Mouse (Mus musculus): ENCODE data around the gene Iqce. TPM values are rescaled to one million over a fixed set of nuclear protein-coding genes. Genes with fewer than 3 reads are reported as not detected.

The Iqce gene
- polyA plus RNA-seq, 1 experiment from 2014 or later: 31.3 TPM

DNA sequence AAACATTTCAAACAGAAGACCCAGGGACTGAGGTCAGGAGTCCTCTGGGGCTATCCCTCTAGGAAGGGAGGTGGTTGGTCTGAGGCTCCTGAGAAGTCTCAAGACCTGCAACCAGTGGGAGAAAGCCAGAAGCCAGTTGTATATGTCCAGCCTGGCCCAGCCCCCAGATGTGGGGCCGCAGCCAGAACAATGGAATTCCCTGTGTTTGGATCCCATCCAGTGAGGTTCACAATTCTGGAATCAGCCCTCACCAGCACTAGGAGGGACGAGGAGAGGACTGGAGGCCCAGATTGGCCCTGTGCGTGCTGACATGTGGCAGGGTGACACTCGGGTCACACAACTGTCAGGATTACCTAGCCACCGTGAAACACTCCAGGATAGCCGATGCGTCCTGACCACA is 49.6 kb downstream of the Iqce start:
- no peak overlapping the region for H3K4me2 ChIP-seq (replicated peaks)
- no peaks in the 10 kb centered on the region for H3K27me3 ChIP-seq
- 78% methylated on average over 7 of the region's 7 CpGs for WGBS
- H3K9me3 ChIP-seq (replicated peaks): no peaks in the 10 kb centered on the region
- peaks cover 11% of the 10 kb centered on the region for H3K4me1 ChIP-seq
- no peaks in the 10 kb centered on the region for H3K36me3 ChIP-seq
- no peak for ATAC-seq (ENCODE audit: low FRiP score)
- no peak overlapping the region for H3K9ac ChIP-seq
- H3K4me3 ChIP-seq: no peak overlapping the region
- no peak overlapping the region for H3K27ac ChIP-seq

DNA sequence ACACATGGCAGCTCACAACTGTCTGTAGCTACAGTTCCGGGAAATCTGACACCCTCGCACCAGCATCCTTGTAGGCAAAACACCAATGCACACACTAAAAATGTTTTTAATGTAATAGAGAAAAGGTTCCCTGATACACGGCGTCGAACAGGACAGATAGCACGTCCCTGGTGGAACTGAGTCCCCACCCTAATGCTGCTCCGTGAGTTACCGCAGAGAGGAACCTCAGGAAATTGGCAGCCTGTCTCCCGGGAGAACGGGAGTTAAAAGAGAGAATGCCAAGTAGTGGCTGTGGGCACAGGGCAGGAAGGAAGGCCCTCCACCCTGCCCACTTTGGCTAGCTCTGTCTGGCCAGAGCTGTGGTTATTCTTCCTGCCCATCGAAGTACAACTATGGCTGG is 50.9 kb downstream of the Iqce start:
- Histone ChIP-seq H3K4me1 (peaks cover 24% of the 10 kb centered on the region), H3K4me2 (replicated peaks) (no peak overlapping the region), H3K4me3 (no peak overlapping the region), H3K27me3 (no peaks in the 10 kb centered on the region), H3K27ac (no peak overlapping the region), H3K9me3 (replicated peaks) (no peaks in the 10 kb centered on the region), H3K36me3 (no peaks in the 10 kb centered on the region), H3K9ac (no peak overlapping the region)
- no peak for ATAC-seq (ENCODE audit: low FRiP score)
- WGBS: 79% methylated on average over 11 of the region's 11 CpGs

DNA sequence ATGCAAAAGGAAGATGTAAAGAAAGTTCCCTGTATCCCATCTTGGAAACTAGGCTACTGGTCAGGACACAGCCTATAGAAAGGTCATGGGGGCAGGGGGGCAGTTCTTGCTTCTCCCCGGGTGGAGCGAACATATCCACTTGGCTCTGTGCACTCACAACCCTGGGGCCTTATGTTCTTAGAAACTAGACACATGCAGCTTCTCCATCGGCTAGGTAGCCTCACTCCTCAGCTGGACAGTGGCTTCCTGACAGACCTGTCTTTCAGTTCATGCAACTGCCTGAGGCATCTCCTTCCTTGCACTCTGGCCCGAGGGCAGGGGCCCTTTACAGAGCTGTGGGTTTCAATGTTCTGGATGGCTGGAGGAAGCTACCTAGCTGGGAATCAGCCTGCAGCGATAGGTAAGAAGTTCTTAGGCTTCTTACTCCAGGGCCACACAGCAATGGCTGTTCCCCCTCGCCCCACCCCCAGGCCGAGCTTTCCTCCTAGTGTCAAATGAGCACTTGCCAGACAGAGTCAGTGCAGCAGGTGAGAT is 52.2 kb downstream of the Iqce start:
- WGBS: 73% methylated on average over 7 of the region's 7 CpGs
- no peak for ATAC-seq (ENCODE audit: low FRiP score)

DNA sequence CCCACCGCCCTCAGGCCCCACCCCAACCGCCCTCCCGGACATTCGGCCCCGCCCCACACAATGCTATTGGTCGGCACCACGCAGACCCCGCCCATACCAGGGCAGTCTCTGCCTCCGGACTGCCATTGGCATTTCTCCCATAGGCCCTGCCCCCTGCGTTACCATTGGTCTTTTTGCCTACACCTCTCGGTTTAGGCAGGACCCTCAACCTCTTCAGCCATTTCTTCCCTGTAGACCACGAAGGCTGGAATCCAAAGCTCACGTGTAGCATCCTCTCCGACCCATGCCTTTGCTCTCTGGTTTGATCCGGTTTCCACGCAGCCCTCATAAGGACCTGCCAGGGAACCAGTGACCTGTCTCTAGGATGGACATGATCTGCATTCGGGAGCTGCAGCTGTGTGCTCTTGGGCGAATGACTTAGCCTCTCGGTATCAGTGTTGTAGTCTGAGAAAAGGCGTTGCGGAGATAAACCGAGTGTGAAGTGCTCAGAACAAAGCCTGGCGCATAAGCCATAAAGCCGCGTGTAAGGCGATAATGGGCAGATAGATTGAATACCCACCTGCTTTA is 53.0 kb downstream of the Iqce start:
- Histone ChIP-seq H3K9me3 (replicated peaks) (no peaks in the 10 kb centered on the region), H3K9ac (peak overlapping the region; percentile 100), H3K27me3 (no peaks in the 10 kb centered on the region), H3K4me3 (peak overlapping the region; percentile 96), H3K36me3 (peaks cover 14% of the 10 kb centered on the region), H3K27ac (peak overlapping the region; percentile 89), H3K4me2 (replicated peaks) (peak overlapping the region; percentile 65), H3K4me1 (peaks cover 42% of the 10 kb centered on the region)
- WGBS: 5% methylated on average over 26 of the region's 26 CpGs
- peak; percentile 95 for ATAC-seq (ENCODE audit: low FRiP score)

More for the DNA sequence above, 52.2 kb downstream of the Iqce start:
- Histone ChIP-seq H3K4me1 (peaks cover 37% of the 10 kb centered on the region), H3K36me3 (peaks cover 7% of the 10 kb centered on the region; the same call in 1 of the 2 replicates), H3K9ac (peak overlapping the region; percentile 57; the same call in 1 of the 2 replicates), H3K27ac (peak overlapping the region; percentile 89), H3K4me2 (replicated peaks) (peak overlapping the region; percentile 65), H3K4me3 (no peak overlapping the region), H3K9me3 (replicated peaks) (no peaks in the 10 kb centered on the region), H3K27me3 (no peaks in the 10 kb centered on the region)

DNA sequence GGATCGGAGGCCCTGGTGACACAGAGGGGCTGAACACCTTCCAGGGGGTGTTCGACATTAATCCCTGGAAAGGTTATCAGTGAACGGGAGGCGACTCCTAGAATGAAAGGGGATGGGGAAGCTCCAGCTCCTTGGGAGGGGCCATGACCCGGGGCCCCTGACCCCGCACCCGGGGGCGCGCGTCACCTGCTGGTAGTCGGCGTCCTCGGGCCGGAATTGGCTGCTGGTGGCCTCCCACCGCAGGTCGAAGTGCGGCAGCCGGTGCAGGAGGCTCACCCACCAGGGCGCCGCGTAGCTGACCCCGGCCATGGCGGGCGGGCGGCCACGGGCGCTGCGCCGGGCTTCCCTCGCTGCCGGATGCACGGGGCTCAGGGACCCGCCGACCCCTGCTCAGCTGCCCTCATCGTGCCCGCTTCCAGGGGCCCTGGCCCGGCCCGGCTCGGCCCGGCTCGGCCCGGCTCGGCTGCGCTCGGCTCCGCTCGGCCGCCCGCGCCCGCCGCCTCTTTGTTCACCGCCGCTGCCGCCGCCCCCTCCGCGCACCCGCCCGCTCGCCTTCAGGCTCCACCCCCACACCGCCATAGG is 53.6 kb downstream of the Iqce start, which contains the start of gene Ttyh3:
Gene Ttyh3 (minus strand): TSS at position 513 of the 582 bp plus-strand sequence.
- peaks cover 42% of the 10 kb centered on the region for H3K4me1 ChIP-seq
- no peaks in the 10 kb centered on the region for H3K27me3 ChIP-seq
- peak; percentile 12; the same call in 1 of the 2 replicates for ATAC-seq (ENCODE audit: low FRiP score)
- peak within 1 kb of the TSS; percentile 100 for H3K9ac ChIP-seq
- 0% methylated on average over 43 of the region's 62 CpGs for WGBS
- H3K4me3 ChIP-seq: peak within 1 kb of the TSS; percentile 96
- peaks cover 18% of the 10 kb centered on the region for H3K36me3 ChIP-seq
- peak within 1 kb of the TSS; percentile 99 for H3K4me2 ChIP-seq (replicated peaks)
- H3K9me3 ChIP-seq (replicated peaks): no peaks in the 10 kb centered on the region
- peak within 1 kb of the TSS; percentile 89 for H3K27ac ChIP-seq

DNA sequence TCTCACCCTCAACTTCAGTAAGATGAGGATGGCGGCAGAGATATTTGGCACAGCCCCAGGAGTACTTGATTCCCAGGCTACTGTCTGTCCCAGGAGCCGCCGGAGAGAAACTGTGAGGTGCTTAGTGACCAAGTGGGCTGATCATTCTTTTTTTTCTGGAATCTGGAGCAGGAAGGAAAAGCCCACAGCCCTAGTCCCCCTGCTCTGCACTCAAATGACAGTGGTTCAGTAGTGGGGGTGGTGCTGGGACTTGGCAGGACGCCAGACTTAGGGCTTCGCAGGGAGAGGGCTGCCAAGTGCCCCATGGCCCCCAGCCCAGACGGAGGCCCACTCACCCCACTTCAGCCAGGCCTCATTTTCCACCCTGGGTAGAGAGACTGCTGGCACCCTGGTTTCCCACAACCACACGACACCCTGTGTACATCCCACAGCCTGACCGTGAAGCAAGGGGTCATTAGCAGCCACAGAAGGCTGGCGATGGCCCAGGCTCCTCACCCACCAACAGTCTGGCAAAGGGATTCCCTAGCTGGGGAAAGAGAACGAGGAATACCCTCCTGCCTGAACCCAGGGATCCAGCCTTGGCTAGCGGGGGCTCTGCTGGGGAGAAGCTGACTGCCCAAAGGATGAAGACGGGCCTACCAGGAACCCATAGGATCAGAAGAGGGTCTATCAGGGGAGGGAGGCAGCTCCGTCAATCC is 54.2 kb downstream of the Iqce start:
- H3K9me3 ChIP-seq (replicated peaks): no peaks in the 10 kb centered on the region
- peak overlapping the region; percentile 99 for H3K4me2 ChIP-seq (replicated peaks)
- 2% methylated on average over 13 of the region's 13 CpGs for WGBS
- ATAC-seq (ENCODE audit: low FRiP score): peak; percentile 36
- peak overlapping the region; percentile 100 for H3K9ac ChIP-seq
- peaks cover 24% of the 10 kb centered on the region for H3K36me3 ChIP-seq
- peak overlapping the region; percentile 89 for H3K27ac ChIP-seq
- H3K27me3 ChIP-seq: no peaks in the 10 kb centered on the region
- H3K4me3 ChIP-seq: peak overlapping the region; percentile 96
- peaks cover 46% of the 10 kb centered on the region for H3K4me1 ChIP-seq

DNA sequence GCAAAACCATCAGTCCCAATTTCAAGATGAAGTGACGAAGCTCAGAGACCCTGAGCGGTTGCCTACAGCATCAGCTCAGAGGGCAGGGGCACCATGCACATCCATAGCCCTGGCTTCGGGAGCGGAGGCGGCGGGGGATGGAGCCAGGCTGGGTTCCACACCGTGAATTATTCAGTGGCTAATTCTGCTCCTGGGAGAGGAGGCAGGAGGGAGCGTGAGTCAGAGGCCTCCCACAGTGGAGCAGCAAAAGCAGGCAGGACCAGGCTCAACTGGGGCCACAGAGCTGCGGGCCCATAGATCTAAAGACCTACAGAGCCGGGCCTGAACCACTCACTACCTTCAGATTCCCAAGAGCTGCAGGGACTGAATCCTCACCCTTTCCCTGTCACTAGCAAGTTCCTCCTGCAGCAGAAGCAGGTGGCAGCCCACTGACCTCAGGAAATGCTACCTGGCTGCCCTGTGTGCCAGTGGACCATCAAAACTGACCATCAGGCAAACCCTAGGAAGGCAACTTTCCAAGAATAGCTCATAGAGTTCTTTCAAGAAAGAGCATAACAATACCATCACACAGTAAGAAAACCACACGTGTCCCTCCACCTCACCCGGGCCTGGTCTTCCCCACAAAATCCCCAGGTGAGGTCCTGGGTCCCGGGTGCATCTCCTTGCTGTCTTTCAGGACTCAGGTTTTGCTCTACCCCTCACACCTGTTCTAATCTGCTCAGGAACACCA is 55.0 kb downstream of the Iqce start:
- Histone ChIP-seq H3K9me3 (replicated peaks) (no peaks in the 10 kb centered on the region), H3K27ac (peak overlapping the region; percentile 89)

DNA sequence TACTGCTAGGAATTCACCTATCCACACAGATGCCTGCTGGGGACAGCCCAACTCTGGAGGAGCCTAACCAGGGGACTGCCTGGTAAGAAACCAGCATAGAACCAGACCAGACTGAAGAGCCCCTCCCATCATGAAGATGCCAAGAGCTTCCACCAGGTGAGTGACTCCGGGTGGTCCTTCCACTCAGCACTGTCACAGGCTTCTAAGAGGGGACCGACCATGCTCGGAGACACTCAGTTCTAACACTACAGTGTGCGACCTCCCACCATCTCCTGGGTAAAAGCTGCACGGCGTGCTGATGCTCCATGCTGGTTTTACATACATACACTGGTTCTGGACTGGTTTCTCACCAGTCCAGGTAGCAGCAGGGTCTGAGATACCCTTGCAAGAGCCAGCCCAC is 56.0 kb downstream of the Iqce start:
- no peaks in the 10 kb centered on the region for H3K9me3 ChIP-seq (replicated peaks)
- H3K4me2 ChIP-seq (replicated peaks): peak overlapping the region; percentile 99
- no peaks in the 10 kb centered on the region for H3K27me3 ChIP-seq
- peak overlapping the region; percentile 96 for H3K4me3 ChIP-seq
- H3K27ac ChIP-seq: no peak overlapping the region
- peaks cover 63% of the 10 kb centered on the region for H3K4me1 ChIP-seq
- no peak for ATAC-seq (ENCODE audit: low FRiP score)
- WGBS: 87% methylated on average over 6 of the region's 6 CpGs
- H3K36me3 ChIP-seq: peaks cover 24% of the 10 kb centered on the region
- H3K9ac ChIP-seq: peak overlapping the region; percentile 100

More for the DNA sequence above, 55.0 kb downstream of the Iqce start:
- H3K4me1 ChIP-seq: peaks cover 52% of the 10 kb centered on the region
- peak overlapping the region; percentile 96 for H3K4me3 ChIP-seq
- peak overlapping the region; percentile 99 for H3K4me2 ChIP-seq (replicated peaks)
- ATAC-seq (ENCODE audit: low FRiP score): no peak
- peaks cover 24% of the 10 kb centered on the region for H3K36me3 ChIP-seq
- no peaks in the 10 kb centered on the region for H3K27me3 ChIP-seq
- 41% methylated on average over 13 of the region's 13 CpGs for WGBS
- H3K9ac ChIP-seq: peak overlapping the region; percentile 100

DNA sequence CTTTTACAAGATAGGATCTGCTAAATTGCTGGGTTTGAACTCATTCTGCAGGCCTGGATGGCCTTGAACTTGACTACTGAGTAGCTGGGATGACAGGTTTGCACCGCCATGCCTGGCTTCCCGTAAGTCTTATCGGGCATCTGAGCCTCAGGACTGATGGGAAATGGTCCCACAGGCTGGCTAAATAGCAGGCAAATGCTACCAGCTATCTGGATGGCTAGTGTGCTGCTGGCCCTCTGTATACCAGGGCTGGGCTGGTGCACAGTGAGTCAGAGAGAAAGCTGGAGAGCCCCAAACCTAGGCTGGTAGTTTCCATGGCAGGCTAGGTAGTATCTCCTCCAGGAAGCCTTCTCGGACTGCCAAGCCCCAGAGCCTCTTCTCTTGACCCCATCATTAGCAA is 56.7 kb downstream of the Iqce start:
- no peaks in the 10 kb centered on the region for H3K27me3 ChIP-seq
- 0 out of 2 replicates have a peak overlapping the region, but pooled peaks have one; percentile 66 for H3K27ac ChIP-seq
- ATAC-seq (ENCODE audit: low FRiP score): no peak
- H3K4me2 ChIP-seq (replicated peaks): peak overlapping the region; percentile 99
- peaks cover 24% of the 10 kb centered on the region for H3K36me3 ChIP-seq
- peaks cover 70% of the 10 kb centered on the region for H3K4me1 ChIP-seq
- peak overlapping the region; percentile 100 for H3K9ac ChIP-seq
- H3K4me3 ChIP-seq: no peak overlapping the region; the same call in 1 of the 2 replicates
- H3K9me3 ChIP-seq (replicated peaks): no peaks in the 10 kb centered on the region
- WGBS: 92% methylated on average over 4 of the region's 4 CpGs

DNA sequence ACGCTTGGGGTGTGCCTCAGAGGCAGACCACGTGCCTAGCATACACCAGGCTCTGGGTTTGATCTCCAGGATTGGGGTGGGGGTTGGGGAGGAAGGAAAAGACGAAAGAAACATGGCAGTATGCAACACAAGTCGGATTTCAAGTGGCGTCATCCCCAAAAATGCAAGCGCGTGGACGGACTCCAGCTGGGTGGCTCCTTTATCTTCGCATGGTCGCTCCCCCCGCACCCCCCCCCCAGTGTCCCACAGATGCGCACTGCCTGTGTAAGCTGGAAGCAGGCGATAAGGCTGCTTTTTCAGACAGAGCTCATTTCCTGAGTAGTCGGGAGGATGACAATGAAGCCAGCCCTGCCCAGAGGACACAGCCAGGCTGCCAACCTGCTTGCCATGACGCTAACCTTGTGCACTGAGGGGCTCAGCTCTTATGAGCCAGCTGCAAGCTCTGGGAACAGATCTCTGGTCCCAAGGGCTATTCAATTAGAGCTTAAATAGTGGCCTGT is 57.4 kb downstream of the Iqce start:
- WGBS: 80% methylated on average over 15 of the region's 15 CpGs
- H3K4me2 ChIP-seq (replicated peaks): peak overlapping the region; percentile 99

DNA sequence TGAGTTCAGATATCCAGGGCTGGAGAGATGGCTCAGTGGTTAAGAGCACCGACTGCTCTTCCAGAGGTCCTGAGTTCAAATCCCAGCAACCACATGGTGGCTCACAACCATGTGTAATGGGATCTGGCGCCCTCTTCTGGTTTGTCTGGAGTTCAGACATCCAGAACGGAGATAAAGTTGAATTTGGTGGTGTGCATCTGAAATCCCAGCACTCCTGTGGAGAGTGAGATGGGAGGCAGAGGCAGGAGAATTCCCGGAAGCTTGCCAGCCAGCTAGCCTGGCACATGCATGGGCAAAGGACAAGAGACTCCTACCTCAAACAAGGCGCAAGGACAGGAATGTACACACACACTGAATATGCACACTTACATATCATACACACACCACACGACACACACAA is 57.9 kb downstream of the Iqce start:
- ATAC-seq (ENCODE audit: low FRiP score): no peak
- Histone ChIP-seq H3K4me1 (peaks cover 73% of the 10 kb centered on the region), H3K27ac (no peak overlapping the region), H3K9ac (no peak overlapping the region), H3K36me3 (peaks cover 33% of the 10 kb centered on the region), H3K4me3 (no peak overlapping the region), H3K27me3 (no peaks in the 10 kb centered on the region), H3K9me3 (replicated peaks) (no peaks in the 10 kb centered on the region), H3K4me2 (replicated peaks) (0 out of 2 replicates have a peak overlapping the region, but pooled peaks have one; percentile 99)
- WGBS: 85% methylated on average over 6 of the region's 6 CpGs

More for the DNA sequence above, 57.4 kb downstream of the Iqce start:
- H3K9ac ChIP-seq: no peak overlapping the region; the same call in 1 of the 2 replicates
- ATAC-seq (ENCODE audit: low FRiP score): no peak
- peaks cover 73% of the 10 kb centered on the region for H3K4me1 ChIP-seq
- 0 out of 2 replicates have a peak overlapping the region, but pooled peaks have one; percentile 3 for H3K4me3 ChIP-seq
- no peaks in the 10 kb centered on the region for H3K27me3 ChIP-seq
- no peaks in the 10 kb centered on the region for H3K9me3 ChIP-seq (replicated peaks)
- peaks cover 30% of the 10 kb centered on the region for H3K36me3 ChIP-seq
- peak overlapping the region; percentile 66; the same call in 1 of the 2 replicates for H3K27ac ChIP-seq

Data from hindbrain, embryonic 12.5 days (tissue).